Mouse (Mus musculus): Measurements from ENCODE around the gene Mindy3.

DNA sequence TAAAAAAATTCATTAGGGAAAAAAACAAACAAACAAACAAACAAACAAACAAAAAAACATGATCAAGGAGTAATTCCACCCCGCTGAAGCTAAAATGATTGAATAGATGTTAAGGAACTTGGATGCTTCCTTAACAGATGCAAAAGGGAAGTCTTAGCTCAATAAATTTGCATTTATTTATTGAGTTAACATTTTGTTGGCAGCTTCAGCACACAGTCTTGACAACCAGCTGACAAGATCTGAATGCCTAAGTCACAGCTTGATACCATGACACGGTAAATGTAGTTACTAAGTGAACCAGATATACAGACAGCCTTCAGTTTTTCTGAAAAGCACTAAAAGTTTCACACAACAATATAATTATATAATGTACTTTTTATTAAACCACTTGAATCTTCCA lies 89.7 kb downstream of the Mindy3 start:
- TF ChIP-seq EP300 (optimal IDR thresholded peaks at IDR 0.05), result no peak
- TF ChIP-seq CTCF (IDR thresholded peaks at IDR 0.05; ENCODE audit: low read depth), result no peak
